Mouse (Mus musculus) testis, adult 2 months (tissue): Measurements from ENCODE around the gene Mmp14.

ENCODE experiments used
- CTCF ChIP-seq: fragments of 200-500 bp; IDR thresholded peaks from 2 replicates; pipeline ENCODE4 v1.5.1; 2012; ENCODE audit warnings: low read depth, mild to moderate bottlenecking, inconsistent platforms, low read length, moderate library complexity; ENCODE audit not compliant: control insufficient read depth, insufficient read depth, insufficient replicate concordance
- POLR2A ChIP-seq: fragments of 200-500 bp; IDR thresholded peaks from 2 replicates; pipeline ENCODE4 v1.6.1; 2012; ENCODE audit warnings: low read depth, mild to moderate bottlenecking, inconsistent platforms, low read length, moderate library complexity; ENCODE audit not compliant: control insufficient read depth

DNA sequence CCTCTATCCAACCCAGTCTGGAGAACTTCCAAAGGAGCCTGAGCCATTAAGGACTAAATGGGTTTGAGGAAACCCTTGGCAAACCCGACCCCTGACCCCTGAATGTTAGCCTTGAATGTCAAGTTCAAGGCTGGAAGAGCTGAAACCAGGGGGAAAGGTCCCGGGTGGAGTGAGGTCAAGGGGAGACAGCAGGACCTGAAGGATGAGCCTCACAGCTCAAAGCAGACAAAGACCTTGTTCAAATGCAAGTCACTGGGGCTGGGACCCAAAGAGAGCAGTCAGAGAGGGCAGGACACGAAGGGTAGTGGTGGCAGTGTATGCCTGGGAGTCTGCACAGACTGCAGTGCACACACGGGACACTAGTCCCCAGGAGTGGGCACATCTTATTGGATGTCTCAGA lies 10.0 kb downstream of the Mmp14 start:
- no peak for TF ChIP-seq POLR2A
- no peak for TF ChIP-seq CTCF
